Mouse (Mus musculus) kidney, adult 2 months (tissue): ENCODE results near the gene Adgrb2. TPM values are rescaled to one million over a fixed set of nuclear protein-coding genes. Genes with fewer than 3 reads are reported as not detected.
A peak's percentile ranks its signal among the peaks of the same experiment; 100 is the strongest.

Experiments used
- DNase-seq: peaks from one replicate; pipeline ENCODE4 v3.0.0; 2021
- H3K27ac ChIP-seq: fragments of 200-500 bp; 2 replicates; pipeline ENCODE4 v1.5.1; 2012; ENCODE audit warnings: low read depth, low read length, control low read depth, inconsistent platforms; ENCODE audit not compliant: insufficient read depth
- H3K27me3 ChIP-seq: fragments of 200-500 bp; replicated peaks from 2 replicates; pipeline ENCODE4 v1.6.1; 2012; ENCODE audit warnings: mild to moderate bottlenecking, moderate library complexity, low read length, inconsistent platforms; ENCODE audit not compliant: control insufficient read depth, insufficient read depth
- H3K36me3 ChIP-seq: fragments of 200-500 bp; 2 replicates; pipeline ENCODE4 v1.6.1; 2012; ENCODE audit warnings: mild to moderate bottlenecking, moderate library complexity, low read length, inconsistent platforms; ENCODE audit not compliant: control insufficient read depth, insufficient read depth
- H3K4me1 ChIP-seq: fragments of 200-500 bp; 2 replicates; pipeline ENCODE4 v1.6.1; 2011; ENCODE audit warnings: low read length; ENCODE audit not compliant: control insufficient read depth, insufficient read depth
- H3K4me3 ChIP-seq: fragments of 200-500 bp; 2 replicates; pipeline ENCODE4 v1.5.1; 2011; ENCODE audit warnings: mild to moderate bottlenecking, low read depth, low read length, control low read depth; ENCODE audit not compliant: insufficient read depth
- CTCF ChIP-seq: fragments of 200-500 bp; conservative IDR thresholded peaks from 2 replicates; pipeline ENCODE4 v1.5.1; 2011; ENCODE audit warnings: low read depth, mild to moderate bottlenecking, control low read depth, low read length, moderate library complexity, mixed read lengths; ENCODE audit not compliant: insufficient read depth, insufficient read length
- POLR2A ChIP-seq: fragments of 200-500 bp; IDR thresholded peaks from one replicate; pipeline ENCODE4 v1.6.1; 2011; ENCODE audit warnings: low read depth, low read length, control low read depth
- WGBS: fragments of 180-500 bp; shearing (Covaris S2); methylation state at CpG from one replicate; pipeline ENCODE4 v1.1.7; 2018; 5-methylcytosine and 5-hydroxymethylcytosine counted together
- polyA plus RNA-seq: library from polyadenylated mRNA; depleted of rRNA; stranded (reverse); fragments of >200 nt; gene quantifications from 2 replicates; pipeline ENCODE4 v1.2.3, GENCODE M21; 2012

Adgrb2 gene
- polyA plus RNA-seq, 1 experiment = 0.66 TPM

- no peaks in the 10 kb centered on the region for H3K4me1 ChIP-seq
- H3K36me3 ChIP-seq = no peaks in the 10 kb centered on the region
- H3K4me3 ChIP-seq = peak within 1 kb of the TSS; percentile 49
- WGBS = under 1% methylated on average over 45 of the region's 46 CpGs
- H3K27me3 ChIP-seq = no peaks in the 10 kb centered on the region
- TF ChIP-seq CTCF (no peak), POLR2A (no peak)
- peak within 1 kb of the TSS; percentile 47; the same call in 1 of the 2 replicates for H3K27ac ChIP-seq
- peak; percentile 97 for DNase-seq
Observed at GRCm38 (mm10) chr4:130047331-130048202, 62.9 kb downstream of the Adgrb2 start, which contains the start of gene Col16a1. Gene Col16a1, plus strand, starts transcription at chr4:130047840.

GRCm38 (mm10) chr4:130048203-130048479, 63.5 kb downstream of the Adgrb2 start:
- peak overlapping the region; percentile 35 for H3K4me3 ChIP-seq
- no peaks in the 10 kb centered on the region for H3K4me1 ChIP-seq
- no peak for DNase-seq
- TF ChIP-seq CTCF = no peak
- no peak for TF ChIP-seq POLR2A
- no peaks in the 10 kb centered on the region for H3K27me3 ChIP-seq
- no peaks in the 10 kb centered on the region for H3K36me3 ChIP-seq
- no peak overlapping the region for H3K27ac ChIP-seq
- WGBS = 57% methylated on average over 4 of the region's 4 CpGs

DNA sequence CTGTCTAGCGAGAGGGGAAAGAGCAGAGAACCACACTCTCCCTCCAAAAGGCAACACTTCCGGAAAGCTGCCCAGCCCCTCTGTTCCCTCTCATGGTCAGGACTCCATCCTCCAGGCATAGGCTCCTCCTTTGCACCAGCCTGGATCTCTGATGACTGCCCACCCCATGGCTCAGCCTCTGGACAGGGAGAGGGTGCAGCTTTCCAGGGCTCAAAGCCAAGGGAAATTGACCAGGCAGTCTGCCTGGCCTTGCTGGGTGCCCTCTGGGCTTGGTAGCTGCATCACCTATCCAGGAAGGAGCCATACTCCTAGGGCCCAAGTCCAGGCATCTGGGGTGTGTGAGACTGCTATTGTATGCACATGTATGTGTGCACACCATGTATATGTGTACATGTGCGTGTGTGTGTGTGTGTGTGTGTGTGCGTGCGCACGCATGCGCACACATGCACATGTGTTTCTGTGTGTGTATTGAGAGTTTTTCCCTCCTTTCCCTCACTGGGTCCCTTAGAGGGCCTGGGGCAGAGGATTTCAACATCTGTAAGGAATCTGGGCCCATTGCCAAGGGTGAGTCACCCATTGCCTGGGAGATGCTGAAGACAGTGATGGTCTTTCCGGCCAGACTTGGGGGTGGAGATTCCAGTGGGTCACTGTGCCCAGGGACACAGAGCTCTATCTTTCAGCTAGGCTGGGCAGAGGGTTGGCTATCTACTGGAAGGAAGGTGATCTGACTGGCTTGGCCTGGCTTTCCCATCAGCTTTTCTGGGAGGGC, 65.6 kb downstream of the Adgrb2 start:
- Histone ChIP-seq H3K36me3 (no peaks in the 10 kb centered on the region), H3K4me3 (no peak overlapping the region), H3K27ac (no peak overlapping the region), H3K4me1 (no peaks in the 10 kb centered on the region), H3K27me3 (no peaks in the 10 kb centered on the region)
- TF ChIP-seq CTCF = no peak
- no peak for TF ChIP-seq POLR2A
- 77% methylated on average over 8 of the region's 8 CpGs for WGBS
- DNase-seq = peak; percentile 69

DNA sequence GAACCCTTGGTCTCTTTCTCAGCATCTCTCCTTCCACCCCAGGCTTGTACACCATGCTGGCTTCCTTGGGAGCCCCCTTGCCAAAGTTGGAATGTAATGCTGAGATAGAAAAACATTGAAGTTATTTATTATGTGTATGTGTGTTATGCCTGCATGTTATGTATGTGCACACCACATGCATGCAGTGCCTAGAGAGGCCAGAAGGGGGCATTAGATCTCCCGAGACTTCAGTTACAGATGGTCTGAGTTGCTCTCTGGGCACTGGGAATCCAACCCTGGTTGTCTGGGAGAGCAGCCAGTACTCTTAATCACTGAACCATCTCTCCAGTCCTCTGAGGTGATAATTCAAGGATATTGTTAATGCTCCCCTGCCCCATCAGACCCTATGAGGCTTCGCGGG, 67.6 kb downstream of the Adgrb2 start:
- Histone ChIP-seq H3K4me1 (0 out of 2 replicates have a peak, but pooled peaks cover 3% of the 10 kb centered on the region), H3K36me3 (no peaks in the 10 kb centered on the region), H3K27me3 (no peaks in the 10 kb centered on the region), H3K4me3 (no peak overlapping the region), H3K27ac (no peak overlapping the region)
- TF ChIP-seq POLR2A (no peak), CTCF (no peak)
- WGBS = 91% methylated on average over 3 of the region's 3 CpGs
- DNase-seq = no peak

GRCm38 (mm10) chr4:130053111-130053510, 68.4 kb downstream of the Adgrb2 start:
- no peak overlapping the region for H3K27ac ChIP-seq
- no peaks in the 10 kb centered on the region for H3K36me3 ChIP-seq
- 84% methylated on average over 9 of the region's 9 CpGs for WGBS
- DNase-seq = no peak
- 0 out of 2 replicates have a peak, but pooled peaks cover 3% of the 10 kb centered on the region for H3K4me1 ChIP-seq
- H3K4me3 ChIP-seq = no peak overlapping the region
- TF ChIP-seq POLR2A = no peak
- no peak for TF ChIP-seq CTCF
- H3K27me3 ChIP-seq = no peaks in the 10 kb centered on the region

- Histone ChIP-seq H3K27ac (no peak overlapping the region), H3K27me3 (no peaks in the 10 kb centered on the region), H3K4me3 (no peak overlapping the region), H3K4me1 (0 out of 2 replicates have a peak, but pooled peaks cover 3% of the 10 kb centered on the region), H3K36me3 (no peaks in the 10 kb centered on the region)
- 29% methylated on average over 1 of the region's 1 CpGs for WGBS
- no peak for DNase-seq
- no peak for TF ChIP-seq CTCF
- TF ChIP-seq POLR2A = no peak
Observed at GRCm38 (mm10) chr4:130054727-130055126, 70.1 kb downstream of the Adgrb2 start.

DNA sequence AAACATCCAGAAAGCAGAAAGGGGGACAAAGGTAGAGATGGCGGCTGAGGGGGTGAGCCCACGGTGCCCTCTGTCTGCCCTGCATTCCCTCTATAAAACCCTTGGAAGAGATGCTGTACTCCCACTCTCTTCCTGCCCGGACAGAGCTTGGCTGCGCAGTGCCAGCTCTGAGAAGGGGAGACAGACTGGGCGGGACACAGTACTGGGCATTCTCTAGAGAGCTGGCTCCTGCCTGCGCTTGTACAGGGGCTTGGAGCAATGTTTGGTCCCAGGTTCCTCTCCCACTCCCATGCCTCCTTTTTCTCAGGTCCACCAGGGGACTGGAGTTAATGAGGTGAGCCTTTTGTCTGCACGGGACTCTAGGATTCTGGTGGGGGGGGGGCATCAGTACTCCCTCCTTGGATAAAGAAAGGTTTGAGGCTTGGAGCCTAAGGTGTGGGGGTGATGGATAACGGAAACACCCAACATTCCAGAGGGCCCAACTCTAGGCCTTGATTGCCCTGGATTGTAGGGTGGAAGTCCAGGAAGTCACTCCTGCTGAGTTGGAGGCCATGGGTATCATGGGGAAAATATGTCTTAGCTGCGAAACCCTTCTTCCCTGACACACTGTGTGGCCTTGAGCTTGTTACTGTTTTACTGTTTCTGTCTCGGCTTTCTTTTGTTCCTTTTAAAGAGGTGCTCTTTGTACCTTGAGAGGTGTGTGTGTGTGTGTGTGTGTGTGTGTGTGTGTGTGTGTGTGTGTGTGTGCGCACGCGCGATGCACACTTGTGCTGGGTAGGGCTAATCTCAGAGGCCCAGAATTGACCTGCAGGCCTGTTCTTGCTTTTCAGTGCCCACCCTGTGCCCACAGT, 70.7 kb downstream of the Adgrb2 start:
- no peak overlapping the region for H3K27ac ChIP-seq
- DNase-seq = peak; percentile 65
- no peaks in the 10 kb centered on the region for H3K36me3 ChIP-seq
- H3K4me1 ChIP-seq = 0 out of 2 replicates have a peak, but pooled peaks cover 3% of the 10 kb centered on the region
- no peaks in the 10 kb centered on the region for H3K27me3 ChIP-seq
- TF ChIP-seq POLR2A (no peak), CTCF (no peak)
- H3K4me3 ChIP-seq = no peak overlapping the region
- 73% methylated on average over 14 of the region's 14 CpGs for WGBS
